Mouse (Mus musculus) midbrain, embryonic 16.5 days (tissue): ENCODE results near the gene Gm28551. TPM values are rescaled to one million over a fixed set of nuclear protein-coding genes. Genes with fewer than 3 reads are reported as not detected.
A peak's percentile ranks its signal among the peaks of the same experiment; 100 is the strongest.
"Not testable (repeated sequence)": the region's sequence is repeated elsewhere in the genome, so short reads cannot be mapped to it uniquely, and the experiment has no call there.

Experiments
- ATAC-seq: fragments of 200-750 bp; cut with Nextera tagmentation; 2 replicates; pipeline ENCODE4 v1.8.0; 2017; ENCODE audit warnings: moderate TSS enrichment
- H3K27ac ChIP-seq: fragments of 300-500 bp; sonication (generic); 2 replicates; pipeline ENCODE4 v1.5.1; 2014; ENCODE audit warnings: mild to moderate bottlenecking, low read length, mixed read lengths
- H3K27me3 ChIP-seq: fragments of 300-500 bp; sonication (generic); 2 replicates; pipeline ENCODE4 v1.6.1; 2014; ENCODE audit warnings: low read depth, low read length, mixed read lengths; ENCODE audit not compliant: control insufficient read depth, insufficient read depth
- H3K36me3 ChIP-seq: fragments of 300-500 bp; sonication (generic); 2 replicates; pipeline ENCODE4 v1.6.1; 2014; ENCODE audit warnings: mild to moderate bottlenecking, low read length, moderate library complexity, mixed read lengths; ENCODE audit not compliant: control insufficient read depth, insufficient read depth
- H3K4me1 ChIP-seq: fragments of 300-500 bp; sonication (generic); 2 replicates; pipeline ENCODE4 v1.6.1; 2014; ENCODE audit warnings: mild to moderate bottlenecking, low read length, mixed read lengths; ENCODE audit not compliant: control insufficient read depth, insufficient read depth
- H3K4me2 ChIP-seq: fragments of 300-500 bp; sonication (generic); 2 replicates; pipeline ENCODE4 v1.6.1; 2014; ENCODE audit warnings: mild to moderate bottlenecking, low read length, mixed read lengths
- H3K4me3 ChIP-seq: fragments of 300-500 bp; sonication (generic); 2 replicates; pipeline ENCODE4 v1.5.1; 2014; ENCODE audit warnings: low read depth, mild to moderate bottlenecking, low read length, moderate library complexity, mixed read lengths
- H3K9ac ChIP-seq: fragments of 300-500 bp; sonication (generic); 2 replicates; pipeline ENCODE4 v1.6.1; 2014; ENCODE audit warnings: low read depth, low read length, mixed read lengths
- H3K9me3 ChIP-seq: fragments of 300-500 bp; sonication (generic); replicated peaks from 2 replicates; pipeline ENCODE4 v1.6.1; 2014; ENCODE audit warnings: mild to moderate bottlenecking, low read length, mixed read lengths; ENCODE audit not compliant: control insufficient read depth, poor library complexity, severe bottlenecking
- WGBS: fragments of 180-500 bp; shearing (Covaris S2); extraction: QIAGEN DNeasy Blood & Tissue Kit; methylation state at CpG from one replicate; pipeline ENCODE4 v1.1.7; 2014; 5-methylcytosine and 5-hydroxymethylcytosine counted together
- polyA plus RNA-seq: library from polyadenylated mRNA; unstranded; fragments of >200 nt; fragmentation: Nextera tagmentation; extraction: Ambion mirVana; gene quantifications from 2 replicates; pipeline ENCODE4 v1.2.1, GENCODE M21; 2015

Gm28551 gene
- 2.4 and 2.5 TPM in 2 replicates for polyA plus RNA-seq

DNA sequence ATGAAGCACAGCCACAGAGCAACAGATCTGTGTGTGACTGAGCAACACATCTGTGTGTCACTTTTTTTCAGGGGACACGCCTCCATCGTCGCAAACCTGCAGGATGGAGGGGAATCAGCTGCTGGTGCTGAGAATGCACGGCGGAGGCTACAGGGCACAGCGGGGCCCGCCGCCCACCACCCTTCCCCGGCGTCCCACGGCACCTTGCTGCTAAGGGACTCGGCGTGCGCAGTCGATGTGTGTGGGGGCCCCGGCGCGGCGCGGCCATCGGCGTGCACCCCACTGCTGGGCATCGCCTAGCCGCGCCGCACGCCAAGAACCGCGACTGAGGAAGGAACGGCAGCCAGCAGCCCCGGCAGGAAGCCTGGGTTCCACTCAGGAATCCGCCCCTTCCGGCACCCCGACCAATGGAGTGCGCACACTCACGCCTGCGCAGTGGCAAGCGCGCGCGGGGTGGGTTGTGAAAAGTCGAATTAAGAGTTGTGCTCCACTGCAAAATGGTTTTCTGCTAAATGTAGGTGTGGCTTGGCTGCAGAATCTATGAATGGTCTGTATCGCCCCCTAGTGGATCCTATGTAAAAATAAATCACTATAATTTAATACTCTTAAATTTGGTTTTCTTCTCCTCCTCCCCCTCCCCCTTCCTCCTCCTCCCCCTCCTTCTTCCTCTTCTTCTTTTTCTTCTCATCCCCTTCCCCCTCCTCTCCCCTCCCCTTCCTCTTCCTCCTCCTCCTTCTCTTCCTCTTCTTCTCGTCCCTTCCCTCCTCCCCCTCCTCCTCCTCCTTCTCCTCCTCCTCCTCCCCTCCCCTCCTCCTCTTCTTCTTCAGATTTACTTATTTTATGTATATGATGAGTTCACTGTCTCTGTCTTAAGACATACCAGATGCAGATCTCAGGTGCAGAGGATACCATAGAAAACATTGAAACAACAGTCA lies at the start of gene Gm28551, which contains the start of the genes Asdurf and Asnsd1:
Gm28551 (minus strand) TSS at position 341 of the 935 bp plus-strand sequence.
Asdurf (minus strand) TSS at position 293 of the 935 bp plus-strand sequence.
Asnsd1 (minus strand) TSS at position 426 of the 935 bp plus-strand sequence.
- Histone ChIP-seq H3K27me3 (no peaks in the 10 kb centered on the region), H3K27ac (peak within 1 kb of the TSS; percentile 90), H3K9ac (peak within 1 kb of the TSS; percentile 98), H3K9me3 (no peaks in the 10 kb centered on the region), H3K4me2 (peak within 1 kb of the TSS; percentile 59), H3K36me3 (peaks cover 12% of the 10 kb centered on the region), H3K4me3 (peak within 1 kb of the TSS; percentile 88), H3K4me1 (peaks cover 7% of the 10 kb centered on the region)
- peak; percentile 100 for ATAC-seq
- under 1% methylated on average over 44 of the region's 44 CpGs for WGBS

DNA sequence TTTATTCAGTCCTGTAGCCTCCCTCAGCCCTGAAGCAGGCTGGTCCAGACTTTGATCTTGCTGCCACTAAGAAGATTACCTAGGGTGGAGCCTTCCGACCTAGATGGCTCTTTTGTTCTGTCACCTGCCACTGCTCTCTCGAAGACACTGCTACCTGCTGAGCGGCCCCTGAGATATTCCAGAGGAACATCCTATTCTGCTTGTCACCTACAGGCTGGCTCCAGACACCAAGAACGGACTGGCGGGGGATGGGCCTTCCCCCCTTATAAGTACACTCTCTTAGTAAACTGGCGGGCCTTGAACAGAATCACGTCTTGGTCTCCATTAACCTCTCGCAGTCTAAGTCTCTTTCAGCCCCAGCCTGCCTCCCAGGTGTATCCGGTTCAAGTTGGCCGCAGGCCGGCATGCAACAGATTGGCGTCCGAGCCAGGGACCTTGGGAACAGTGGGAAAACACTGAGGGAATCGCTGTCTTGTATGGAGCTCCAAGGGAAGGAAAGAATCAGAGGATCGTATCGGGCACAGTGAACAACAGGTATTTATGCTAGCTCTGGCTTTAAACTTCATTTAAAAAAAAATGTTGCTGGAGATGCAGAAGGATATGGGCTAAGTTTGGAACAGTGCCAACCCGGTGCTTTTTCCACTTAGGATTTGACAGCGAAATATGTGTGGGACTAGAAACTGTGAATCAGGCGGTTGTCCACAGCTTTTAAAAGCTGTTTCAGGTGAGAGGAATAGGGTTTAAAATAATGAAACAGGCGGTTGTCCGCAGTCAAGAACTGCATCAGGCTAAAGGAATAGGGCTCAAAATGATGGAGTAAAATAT lies 41.7 kb upstream of the Gm28551 start:
- H3K27ac ChIP-seq, H3K36me3 ChIP-seq, H3K9me3 ChIP-seq, H3K27me3 ChIP-seq, H3K4me3 ChIP-seq, H3K9ac ChIP-seq, H3K4me1 ChIP-seq, ATAC-seq: not testable (repeated sequence)
- 30% methylated on average over 21 of the region's 21 CpGs for WGBS
- H3K4me2 ChIP-seq = peak overlapping the region; percentile 36

DNA sequence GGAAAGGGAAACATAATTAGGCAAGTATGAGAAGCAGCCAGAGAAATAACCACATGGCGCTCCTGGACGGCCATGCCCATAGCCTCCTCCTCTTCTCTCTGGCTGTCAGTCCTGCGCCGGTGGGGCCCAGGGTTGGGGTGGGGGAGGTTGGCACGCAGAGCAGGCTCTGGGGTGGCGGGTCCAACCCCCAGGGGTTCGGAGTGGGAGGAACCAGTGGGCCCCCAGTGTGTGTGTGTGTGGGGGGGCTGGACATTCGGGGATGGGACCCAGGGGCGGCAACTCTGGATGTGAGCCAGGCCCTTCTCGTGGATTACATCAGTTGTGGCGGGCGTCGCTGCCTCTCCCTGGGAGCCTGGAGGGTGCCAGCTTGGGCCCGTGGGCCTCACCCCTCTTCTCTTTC lies 36.3 kb upstream of the Gm28551 start:
- H3K9me3 ChIP-seq = no peaks in the 10 kb centered on the region
- no peak overlapping the region for H3K27ac ChIP-seq
- no peak overlapping the region for H3K9ac ChIP-seq
- no peak overlapping the region for H3K4me2 ChIP-seq
- no peaks in the 10 kb centered on the region for H3K4me1 ChIP-seq
- no peaks in the 10 kb centered on the region for H3K27me3 ChIP-seq
- no peak for ATAC-seq
- no peak overlapping the region for H3K4me3 ChIP-seq
- 92% methylated on average over 12 of the region's 14 CpGs for WGBS
- H3K36me3 ChIP-seq = no peaks in the 10 kb centered on the region

DNA sequence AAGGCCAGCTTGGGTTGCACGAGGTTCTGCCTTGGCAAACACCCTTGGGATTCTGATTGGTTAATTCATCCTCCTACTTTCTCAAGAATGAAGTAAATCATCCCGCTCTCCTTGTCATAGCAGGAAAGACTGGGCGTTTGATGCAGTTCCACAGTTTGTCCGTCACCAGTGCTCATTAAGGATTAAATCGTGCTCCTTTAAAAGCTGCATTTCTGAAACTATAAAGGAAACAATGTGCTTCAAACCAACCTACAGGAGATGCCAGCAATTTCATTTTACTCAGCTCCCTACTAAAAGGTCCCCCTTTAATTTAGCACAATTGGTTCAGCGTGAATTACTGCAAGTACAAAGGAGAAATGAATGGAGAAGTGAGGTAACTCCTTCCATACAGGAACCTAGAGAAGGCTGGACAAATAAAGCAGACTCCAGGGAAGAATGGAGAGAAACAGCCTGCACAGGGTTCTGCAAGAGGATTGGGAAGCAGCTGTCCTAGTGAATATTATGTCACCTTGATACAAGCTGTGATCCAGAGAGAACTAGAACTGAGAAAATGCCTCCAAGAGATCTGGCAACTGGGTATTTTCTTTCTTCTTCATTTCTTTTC lies 31.7 kb upstream of the Gm28551 start:
- Histone ChIP-seq H3K4me3 (no peak overlapping the region), H3K27ac (no peak overlapping the region), H3K9ac (no peak overlapping the region), H3K4me1 (no peaks in the 10 kb centered on the region), H3K4me2 (no peak overlapping the region), H3K27me3 (no peaks in the 10 kb centered on the region), H3K9me3 (no peaks in the 10 kb centered on the region), H3K36me3 (no peaks in the 10 kb centered on the region)
- 65% methylated on average over 6 of the region's 6 CpGs for whole genome bisulfite sequencing
- no peak for ATAC-seq

DNA sequence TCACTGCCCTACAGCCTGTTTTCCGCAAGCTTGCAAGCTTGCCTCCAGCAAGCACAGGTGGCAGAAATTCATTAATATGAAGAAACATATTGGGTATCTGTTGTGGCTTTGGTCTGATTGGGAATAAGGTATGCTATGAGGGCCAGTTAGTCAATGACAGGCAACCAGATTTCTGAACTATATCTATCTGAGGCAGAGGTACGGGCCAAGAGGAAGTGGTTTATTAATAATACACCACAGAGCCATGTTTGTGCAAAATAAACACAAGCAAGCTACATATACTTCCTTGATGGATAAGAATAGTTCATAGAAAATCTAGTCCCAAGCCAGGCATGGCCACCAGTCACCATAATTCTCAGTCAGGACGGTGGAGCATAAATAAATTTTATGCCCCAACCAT lies 25.3 kb upstream of the Gm28551 start:
- H3K27me3 ChIP-seq = no peaks in the 10 kb centered on the region
- H3K36me3 ChIP-seq = no peaks in the 10 kb centered on the region
- 66% methylated on average over 3 of the region's 3 CpGs for WGBS
- no peaks in the 10 kb centered on the region for H3K9me3 ChIP-seq
- H3K4me1 ChIP-seq = no peaks in the 10 kb centered on the region
- H3K27ac ChIP-seq = no peak overlapping the region
- no peak for ATAC-seq
- no peak overlapping the region for H3K9ac ChIP-seq
- no peak overlapping the region for H3K4me2 ChIP-seq
- H3K4me3 ChIP-seq = no peak overlapping the region

DNA sequence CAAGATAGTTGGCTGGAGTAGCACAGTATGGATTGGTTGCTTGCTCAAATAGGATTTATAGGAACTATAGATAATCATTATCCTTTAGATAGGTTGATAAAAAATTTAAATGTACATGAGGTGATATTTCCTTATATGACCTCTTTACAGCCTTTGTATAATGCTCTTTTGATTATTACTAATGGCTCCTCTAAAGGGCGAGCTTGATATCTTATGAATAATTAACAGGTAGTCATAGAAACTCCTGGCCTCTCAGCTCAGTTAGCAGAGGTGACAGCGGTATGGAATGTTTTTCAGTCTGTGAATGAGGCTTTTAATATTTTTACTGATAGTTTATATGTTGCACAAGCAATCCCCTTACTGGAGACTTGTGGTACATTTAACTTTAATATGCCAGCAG lies 23.5 kb upstream of the Gm28551 start:
- not testable (repeated sequence) for H3K4me2 ChIP-seq, H3K27ac ChIP-seq, H3K4me3 ChIP-seq, H3K36me3 ChIP-seq, H3K9ac ChIP-seq, H3K4me1 ChIP-seq, ATAC-seq, H3K27me3 ChIP-seq, H3K9me3 ChIP-seq
- WGBS = 80% methylated on average over 2 of the region's 2 CpGs

DNA sequence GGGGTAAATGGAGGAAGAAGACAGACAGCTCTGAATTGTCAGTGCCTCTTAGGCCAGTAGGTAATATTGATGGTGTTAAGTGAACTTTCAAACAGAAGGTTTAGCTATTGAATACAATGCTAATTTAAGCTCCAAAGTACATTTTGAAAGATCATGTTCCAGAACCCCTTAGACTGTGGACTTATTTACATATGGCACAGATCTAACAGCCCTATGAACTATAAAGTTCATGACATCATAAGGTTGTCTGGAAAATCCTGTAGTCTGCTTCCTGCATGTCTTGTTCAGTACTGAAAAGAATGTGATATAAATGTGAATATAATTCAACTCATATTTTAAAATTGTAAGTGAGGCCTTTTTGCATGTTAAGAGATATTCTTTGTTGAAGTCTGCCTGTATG lies 6.5 kb upstream of the Gm28551 start:
- ATAC-seq = no peak
- no peaks in the 10 kb centered on the region for H3K4me1 ChIP-seq
- H3K27ac ChIP-seq = no peak overlapping the region
- H3K9ac ChIP-seq = no peak overlapping the region
- no peaks in the 10 kb centered on the region for H3K27me3 ChIP-seq
- H3K4me2 ChIP-seq = no peak overlapping the region
- no peak overlapping the region for H3K4me3 ChIP-seq
- no peaks in the 10 kb centered on the region for H3K36me3 ChIP-seq
- no peaks in the 10 kb centered on the region for H3K9me3 ChIP-seq

GRCm38 (mm10) chr1:53341071-53341470 lies 11.4 kb downstream of the Gm28551 start:
- Histone ChIP-seq H3K27me3 (no peaks in the 10 kb centered on the region), H3K4me2 (no peak overlapping the region), H3K9me3 (peaks cover 21% of the 10 kb centered on the region; the same call in 1 of the 2 replicates), H3K4me1 (no peaks in the 10 kb centered on the region), H3K4me3 (no peak overlapping the region), H3K36me3 (peaks cover 43% of the 10 kb centered on the region), H3K9ac (no peak overlapping the region), H3K27ac (no peak overlapping the region)
- no peak for ATAC-seq
- 98% methylated on average over 2 of the region's 2 CpGs for WGBS
